Mouse (Mus musculus) thymus, adult 2 months (tissue): Measurements from ENCODE around the gene Adat3.

Experiments
- CTCF ChIP-seq: fragments of 200-500 bp; IDR thresholded peaks from 2 replicates; pipeline ENCODE4 v1.5.1; 2012; ENCODE audit warnings: mild to moderate bottlenecking, control low read depth, low read length, moderate library complexity, borderline replicate concordance; ENCODE audit not compliant: control insufficient read depth, poor library complexity, insufficient read depth; ENCODE audit errors: extremely low read depth
- POLR2A ChIP-seq: fragments of 200-500 bp; IDR thresholded peaks from 2 replicates; pipeline ENCODE4 v1.6.1; 2012; ENCODE audit warnings: mild to moderate bottlenecking, low read length, control low read depth, moderate library complexity; ENCODE audit not compliant: control insufficient read depth, poor library complexity, insufficient read depth; ENCODE audit errors: extremely low read depth

GRCm38 (mm10) chr10:80611905-80612304 lies 9.2 kb downstream of the Adat3 start:
- TF ChIP-seq CTCF (no peak), POLR2A (no peak)
